Mouse (Mus musculus): ENCODE results near the gene As3mt. TPM values are rescaled to one million over a fixed set of nuclear protein-coding genes. Genes with fewer than 3 reads are reported as not detected.

The As3mt gene
- polyA plus RNA-seq, 1 experiment from 2014 or later: 46.2 TPM

DNA sequence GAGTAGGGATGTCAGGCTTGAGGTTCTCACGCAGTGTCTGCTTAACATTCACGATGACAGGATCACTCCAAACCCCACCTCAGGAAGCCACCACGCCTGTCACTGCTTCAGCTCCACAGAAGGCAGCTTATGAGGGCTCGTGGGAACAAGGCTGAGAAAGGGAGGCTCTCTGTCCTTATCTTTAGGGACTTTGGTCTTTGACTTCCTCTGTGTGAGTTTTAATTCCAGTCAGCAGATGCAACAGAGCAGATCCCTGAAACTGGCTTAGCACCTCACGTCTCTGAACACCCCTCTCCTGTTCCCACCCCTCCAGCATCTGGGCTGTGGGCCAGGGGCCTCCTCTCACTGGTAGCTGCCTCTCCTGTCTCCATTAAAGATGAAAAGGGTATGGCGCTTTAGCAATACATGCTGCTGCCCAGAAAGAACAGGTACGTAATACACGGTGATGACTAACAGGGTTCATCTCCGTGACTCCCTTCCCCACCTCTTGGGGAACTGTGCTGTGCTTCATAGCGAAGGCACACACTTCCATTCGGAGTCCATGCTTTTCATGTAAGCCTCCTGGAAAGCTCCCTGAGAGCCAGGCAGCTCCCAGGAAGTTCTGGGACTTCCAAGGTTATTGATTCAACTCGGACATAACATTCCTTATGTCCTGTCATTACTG lies 27.4 kb upstream of the As3mt start:
- Histone ChIP-seq H3K27me3 (ENCODE audit: insufficient read depth, poor library complexity, severe bottlenecking) (no peaks in the 10 kb centered on the region), H3K27ac (no peak overlapping the region), H3K4me3 (no peak overlapping the region), H3K4me1 (peaks cover 14% of the 10 kb centered on the region), H3K36me3 (no peaks in the 10 kb centered on the region), H3K9me3 (no peaks in the 10 kb centered on the region)
- no peak for DNase-seq (ENCODE audit: low spot score)
- WGBS: 49% methylated on average over 12 of the region's 12 CpGs

DNA sequence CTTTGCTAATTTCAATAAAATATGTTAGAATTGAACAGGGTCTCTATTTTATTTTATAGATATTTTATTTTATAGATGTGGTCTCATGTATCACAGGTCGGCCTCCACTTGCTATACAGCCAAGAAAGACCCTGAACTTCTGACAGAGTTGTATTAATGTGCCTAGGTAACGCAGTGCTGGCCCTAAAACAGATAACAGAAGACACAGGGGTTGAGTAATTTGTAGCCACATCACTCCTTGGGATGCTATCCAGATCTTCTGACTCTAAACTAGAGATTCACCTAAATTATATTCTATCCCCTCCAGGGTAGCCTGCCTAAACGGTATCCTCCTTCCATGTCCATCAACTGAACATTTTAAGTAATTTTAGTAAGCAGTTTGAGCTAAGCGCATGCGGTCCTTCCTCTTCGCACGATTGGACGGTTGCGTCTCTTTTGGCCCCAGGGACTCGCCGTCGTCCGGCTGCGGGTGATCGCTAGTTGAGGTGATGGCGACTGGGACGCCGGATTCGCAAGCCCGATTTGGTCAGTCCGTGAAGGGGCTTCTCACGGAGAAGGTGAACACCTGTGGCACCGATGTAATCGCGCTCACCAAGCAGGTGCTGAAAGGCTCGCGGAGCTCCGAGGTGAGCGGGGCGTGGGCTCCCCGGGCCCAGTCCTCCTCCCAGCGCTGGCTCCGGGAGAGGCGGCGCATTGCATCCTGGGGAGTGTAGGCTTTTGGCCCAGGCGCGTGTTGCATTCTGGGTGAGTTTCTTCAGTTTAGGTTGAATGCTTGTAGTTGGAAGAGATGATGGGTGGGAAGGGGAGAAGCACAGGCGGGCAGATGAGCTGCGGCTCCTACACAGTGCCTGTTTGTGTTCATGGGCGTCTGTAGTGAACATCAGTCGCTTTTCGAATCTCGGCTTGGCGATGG lies 17.5 kb upstream of the As3mt start, which contains the start of gene Borcs7:
Gene Borcs7 (plus strand): TSS at position 447 of the 913 bp plus-strand sequence.
- WGBS: 3% methylated on average over 44 of the region's 44 CpGs
- Histone ChIP-seq H3K27ac (peak within 1 kb of the TSS; percentile 97), H3K4me3 (peak within 1 kb of the TSS; percentile 75), H3K4me1 (peaks cover 9% of the 10 kb centered on the region; the same call in 1 of the 2 replicates), H3K27me3 (ENCODE audit: insufficient read depth, poor library complexity, severe bottlenecking) (no peaks in the 10 kb centered on the region), H3K36me3 (peaks cover 6% of the 10 kb centered on the region; the same call in 1 of the 2 replicates), H3K9me3 (no peaks in the 10 kb centered on the region)
- peak; percentile 95 for DNase-seq (ENCODE audit: low spot score)

DNA sequence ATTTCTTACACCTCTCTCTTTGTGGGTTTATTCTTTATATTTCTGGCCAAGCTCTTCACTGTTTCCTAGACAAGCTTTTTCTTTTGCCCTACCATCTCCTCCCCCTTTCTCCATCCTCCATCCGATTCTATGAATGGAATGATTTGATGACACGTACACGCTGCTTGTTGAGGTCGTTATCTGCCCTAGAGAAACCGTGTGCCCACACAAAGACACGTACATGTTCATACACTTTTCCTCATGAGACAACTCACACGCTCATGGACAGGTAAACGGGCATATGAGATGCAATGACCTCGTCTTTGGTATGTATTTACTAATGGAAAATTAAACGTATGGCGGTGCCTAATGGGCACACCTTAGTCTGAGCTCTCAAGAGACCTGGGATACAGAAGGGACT lies 16.9 kb upstream of the As3mt start:
- Histone ChIP-seq H3K9me3 (no peaks in the 10 kb centered on the region), H3K27ac (peak overlapping the region; percentile 97), H3K4me1 (peaks cover 9% of the 10 kb centered on the region; the same call in 1 of the 2 replicates), H3K36me3 (peaks cover 13% of the 10 kb centered on the region), H3K27me3 (ENCODE audit: insufficient read depth, poor library complexity, severe bottlenecking) (no peaks in the 10 kb centered on the region), H3K4me3 (peak overlapping the region; percentile 75)
- no peak for DNase-seq (ENCODE audit: low spot score)
- 74% methylated on average over 11 of the region's 11 CpGs for WGBS

DNA sequence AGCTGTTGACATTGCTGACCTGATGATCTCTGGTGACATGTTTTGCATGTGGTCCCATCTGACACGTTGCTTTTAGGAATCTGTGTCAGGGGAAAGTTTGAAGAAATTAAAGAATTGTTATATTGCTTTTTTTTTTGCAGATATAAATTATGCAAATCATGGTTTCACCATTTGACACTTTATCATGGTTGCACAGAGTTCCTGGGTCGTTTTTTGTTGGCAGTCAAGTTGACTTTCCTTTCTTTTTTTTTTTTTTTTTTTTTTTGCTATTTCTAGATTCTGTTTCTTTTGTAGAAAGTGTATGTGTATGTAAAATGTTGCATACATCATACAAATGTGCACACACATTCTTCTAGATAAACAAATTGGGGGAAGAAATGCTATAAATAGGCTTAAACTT lies 16.2 kb upstream of the As3mt start:
- H3K4me1 ChIP-seq: peaks cover 9% of the 10 kb centered on the region; the same call in 1 of the 2 replicates
- WGBS: 80% methylated on average over 2 of the region's 2 CpGs
- H3K4me3 ChIP-seq: no peak overlapping the region
- H3K27ac ChIP-seq: no peak overlapping the region
- no peaks in the 10 kb centered on the region for H3K27me3 ChIP-seq (ENCODE audit: insufficient read depth, poor library complexity, severe bottlenecking)
- peaks cover 17% of the 10 kb centered on the region for H3K36me3 ChIP-seq
- DNase-seq (ENCODE audit: low spot score): no peak
- H3K9me3 ChIP-seq: no peaks in the 10 kb centered on the region

DNA sequence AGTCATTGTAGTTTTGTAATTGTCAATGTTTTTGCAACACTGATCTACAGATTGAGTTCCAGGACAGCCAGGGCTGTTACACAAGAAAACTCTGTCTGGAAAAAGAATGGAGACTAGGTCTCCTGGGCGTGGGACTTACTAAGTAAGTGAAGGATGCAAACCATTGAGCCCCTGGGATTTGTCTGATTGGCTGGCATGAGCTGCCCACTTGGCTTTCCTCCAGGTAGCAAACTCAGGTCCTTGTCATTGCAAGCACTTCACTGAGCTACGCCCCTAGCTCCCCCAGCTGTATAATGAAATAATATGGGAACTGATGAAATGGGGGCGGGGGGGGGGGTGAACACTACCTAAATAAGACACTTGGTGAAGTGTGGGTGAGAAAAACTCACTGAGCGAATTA lies 14.1 kb upstream of the As3mt start:
- DNase-seq (ENCODE audit: low spot score): no peak
- H3K27me3 ChIP-seq (ENCODE audit: insufficient read depth, poor library complexity, severe bottlenecking): no peaks in the 10 kb centered on the region
- H3K9me3 ChIP-seq: no peaks in the 10 kb centered on the region
- no peak overlapping the region for H3K27ac ChIP-seq
- WGBS: 83% methylated on average over 4 of the region's 4 CpGs
- peaks cover 28% of the 10 kb centered on the region for H3K36me3 ChIP-seq
- H3K4me1 ChIP-seq: peaks cover 13% of the 10 kb centered on the region; the same call in 1 of the 2 replicates
- H3K4me3 ChIP-seq: no peak overlapping the region

DNA sequence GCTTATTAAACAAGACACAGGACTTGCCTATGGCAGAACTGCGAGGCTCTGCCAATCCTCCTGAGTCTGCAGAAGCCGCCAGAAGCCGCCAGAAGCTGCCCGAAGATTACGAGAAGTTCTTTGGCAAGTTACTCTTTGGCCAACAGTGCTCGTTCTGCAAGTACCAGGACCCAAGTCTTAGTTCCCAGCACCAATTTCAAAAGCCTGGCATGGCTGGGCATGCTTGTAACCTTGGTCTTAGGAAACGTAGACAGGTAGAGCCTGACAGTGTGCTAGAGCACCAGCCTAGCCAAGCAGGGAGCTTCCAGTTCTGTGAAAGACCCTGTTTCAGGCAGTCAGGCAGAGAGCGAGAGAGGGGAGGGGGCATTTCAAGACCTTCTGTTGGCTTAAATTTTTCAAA lies 10.8 kb upstream of the As3mt start:
- H3K36me3 ChIP-seq: peaks cover 36% of the 10 kb centered on the region
- peaks cover 4% of the 10 kb centered on the region; the same call in 1 of the 2 replicates for H3K4me1 ChIP-seq
- H3K27me3 ChIP-seq (ENCODE audit: insufficient read depth, poor library complexity, severe bottlenecking): no peaks in the 10 kb centered on the region
- 91% methylated on average over 8 of the region's 8 CpGs for WGBS
- no peak overlapping the region for H3K27ac ChIP-seq
- DNase-seq (ENCODE audit: low spot score): no peak
- H3K4me3 ChIP-seq: no peak overlapping the region
- no peaks in the 10 kb centered on the region for H3K9me3 ChIP-seq

DNA sequence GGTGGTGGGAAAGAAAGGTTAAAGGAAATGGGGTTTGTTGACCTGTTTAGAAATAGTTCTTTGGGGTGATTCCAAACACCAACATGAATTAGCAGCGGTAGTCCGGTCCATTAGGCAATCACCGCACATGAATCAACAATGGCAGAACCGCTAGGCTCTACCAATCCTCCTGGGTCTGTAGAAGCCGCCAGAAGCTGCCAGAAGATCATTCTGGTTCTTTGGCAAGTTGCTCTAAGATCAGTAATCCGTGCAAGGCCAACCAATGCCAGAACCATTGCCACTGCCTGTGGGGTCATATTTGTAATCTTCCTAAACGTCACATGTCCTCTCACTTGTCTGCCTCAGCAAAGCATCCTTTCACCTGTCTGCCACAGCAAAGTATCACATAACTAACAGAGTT lies 10.3 kb upstream of the As3mt start:
- no peak for DNase-seq (ENCODE audit: low spot score)
- Histone ChIP-seq H3K27ac (no peak overlapping the region), H3K4me3 (no peak overlapping the region), H3K27me3 (ENCODE audit: insufficient read depth, poor library complexity, severe bottlenecking) (no peaks in the 10 kb centered on the region), H3K4me1 (peaks cover 4% of the 10 kb centered on the region; the same call in 1 of the 2 replicates), H3K9me3 (no peaks in the 10 kb centered on the region), H3K36me3 (peaks cover 39% of the 10 kb centered on the region)
- WGBS: 89% methylated on average over 7 of the region's 7 CpGs

DNA sequence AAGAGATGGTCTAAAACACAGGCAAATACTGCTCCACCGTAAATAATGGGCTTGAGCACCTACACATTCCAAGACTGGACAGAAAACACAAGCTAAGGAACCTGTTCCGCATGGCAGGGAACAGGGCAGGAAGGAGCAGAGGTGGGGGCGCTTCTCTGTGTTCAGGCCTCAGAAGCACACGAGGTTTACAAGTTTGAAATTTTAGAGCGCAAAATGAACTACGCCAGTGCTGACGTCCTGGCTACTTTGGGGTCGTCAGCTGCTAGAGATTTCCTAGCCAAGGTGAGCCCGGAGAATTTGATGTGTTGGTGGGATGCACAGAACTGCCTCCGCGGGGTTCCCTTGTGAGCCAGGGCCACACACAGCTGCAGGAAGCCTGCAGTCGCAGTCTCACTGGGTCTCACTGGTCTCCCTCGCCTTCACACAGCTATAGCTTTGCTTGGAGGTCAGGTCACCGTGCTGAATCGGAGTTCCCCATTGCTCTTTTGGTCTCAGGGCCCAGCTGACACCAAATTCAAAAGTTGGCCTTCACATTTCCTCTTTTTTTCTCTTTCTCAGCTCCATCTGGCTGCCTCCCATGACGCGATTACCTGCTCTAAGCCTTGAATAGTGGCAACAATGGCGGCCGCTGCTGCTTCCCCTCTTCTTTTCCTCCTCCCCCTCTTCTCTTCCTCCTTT lies 9.3 kb upstream of the As3mt start:
- Histone ChIP-seq H3K9me3 (no peaks in the 10 kb centered on the region), H3K4me3 (no peak overlapping the region), H3K4me1 (peaks cover 4% of the 10 kb centered on the region; the same call in 1 of the 2 replicates), H3K36me3 (peaks cover 42% of the 10 kb centered on the region), H3K27ac (no peak overlapping the region), H3K27me3 (ENCODE audit: insufficient read depth, poor library complexity, severe bottlenecking) (no peaks in the 10 kb centered on the region)
- no peak for DNase-seq (ENCODE audit: low spot score)
- 54% methylated on average over 19 of the region's 19 CpGs for WGBS

DNA sequence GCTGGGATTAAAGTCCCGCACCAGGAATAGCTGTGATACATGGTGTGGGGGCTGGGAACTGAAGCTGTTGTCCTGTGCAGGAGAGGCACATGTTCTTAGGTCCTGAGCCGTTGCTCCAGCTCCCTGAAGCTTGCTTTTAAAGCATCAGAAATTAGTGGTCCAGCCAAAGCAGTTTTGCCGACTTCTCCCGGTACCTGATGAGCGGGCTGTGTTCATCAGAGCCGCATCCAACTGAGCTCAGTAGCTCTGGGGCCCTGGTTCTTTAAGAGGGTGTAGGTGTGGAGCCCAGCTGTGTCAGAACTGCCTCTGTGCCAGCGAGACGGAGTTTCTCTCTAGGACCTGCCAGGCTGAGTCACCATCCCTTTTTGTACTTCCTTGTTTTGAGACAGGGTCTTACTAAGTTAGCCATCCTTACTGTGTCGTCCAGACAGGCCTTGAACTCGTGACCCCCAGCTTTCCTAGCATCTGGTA lies 8.2 kb upstream of the As3mt start:
- H3K9me3 ChIP-seq: no peaks in the 10 kb centered on the region
- no peaks in the 10 kb centered on the region for H3K27me3 ChIP-seq (ENCODE audit: insufficient read depth, poor library complexity, severe bottlenecking)
- H3K4me1 ChIP-seq: peaks cover 4% of the 10 kb centered on the region; the same call in 1 of the 2 replicates
- no peak overlapping the region for H3K27ac ChIP-seq
- WGBS: 67% methylated on average over 10 of the region's 10 CpGs
- DNase-seq (ENCODE audit: low spot score): no peak
- no peak overlapping the region for H3K4me3 ChIP-seq
- H3K36me3 ChIP-seq: peaks cover 42% of the 10 kb centered on the region

DNA sequence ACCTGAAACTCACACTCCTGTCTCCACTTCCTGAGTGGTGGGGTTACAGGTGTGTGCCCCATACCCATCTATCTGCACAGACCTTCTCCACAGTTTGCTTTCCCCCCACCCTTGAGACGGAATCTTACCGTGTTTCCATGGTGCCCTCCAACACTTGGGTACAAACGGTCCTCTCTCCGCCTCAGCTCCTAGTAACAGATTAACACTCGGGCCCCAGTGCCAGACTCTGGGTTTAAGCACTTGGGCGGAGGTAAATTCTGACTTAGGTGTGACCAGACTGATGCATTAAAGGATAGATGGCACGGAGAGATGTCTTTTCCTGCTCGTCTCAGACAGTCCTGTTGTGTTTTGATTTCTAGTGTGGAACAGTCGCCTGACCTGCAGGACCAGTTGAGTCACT lies 6.1 kb upstream of the As3mt start:
- peaks cover 24% of the 10 kb centered on the region; the same call in 1 of the 2 replicates for H3K36me3 ChIP-seq
- no peaks in the 10 kb centered on the region for H3K27me3 ChIP-seq (ENCODE audit: insufficient read depth, poor library complexity, severe bottlenecking)
- 81% methylated on average over 9 of the region's 9 CpGs for WGBS

DNA sequence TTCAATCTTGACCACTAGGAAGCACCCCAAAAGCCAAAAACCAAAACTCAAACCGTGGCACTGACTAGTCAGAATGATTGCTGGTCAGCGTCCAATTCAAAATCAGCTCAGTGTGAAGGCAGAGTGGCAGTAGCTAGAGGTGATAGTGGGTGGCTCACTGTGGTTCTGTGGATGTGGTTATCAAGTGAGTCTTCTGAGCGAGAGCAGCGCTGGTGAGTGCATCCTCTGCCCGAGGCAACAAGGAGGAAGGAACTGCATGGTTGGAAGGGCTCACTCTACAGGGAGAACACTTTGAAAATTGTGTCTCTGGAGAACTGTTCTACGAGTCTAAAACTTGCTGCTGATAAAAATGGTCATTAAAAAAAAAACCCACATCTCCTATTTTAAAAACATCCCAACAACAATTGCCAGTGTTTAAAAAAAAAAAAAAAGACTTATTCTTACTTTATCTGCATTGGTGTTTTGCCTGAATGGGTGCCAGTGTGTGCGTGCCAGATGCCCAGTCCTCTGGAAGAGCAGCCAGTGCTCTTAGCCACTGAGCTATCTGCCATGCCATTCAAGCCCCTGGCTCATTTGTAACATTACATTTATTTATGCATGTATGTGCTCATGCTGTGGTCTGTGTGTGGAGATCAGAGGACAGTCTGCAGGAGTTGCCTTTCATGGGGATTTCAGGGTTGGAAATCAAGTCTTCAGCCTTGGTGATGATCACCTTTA lies 1.3 kb upstream of the As3mt start:
- Histone ChIP-seq H3K9me3 (no peaks in the 10 kb centered on the region), H3K36me3 (peaks cover 28% of the 10 kb centered on the region; the same call in 1 of the 2 replicates), H3K4me1 (peaks cover 29% of the 10 kb centered on the region), H3K4me3 (no peak overlapping the region), H3K27me3 (ENCODE audit: insufficient read depth, poor library complexity, severe bottlenecking) (no peaks in the 10 kb centered on the region), H3K27ac (no peak overlapping the region)
- no peak for DNase-seq (ENCODE audit: low spot score)
- WGBS: 48% methylated on average over 7 of the region's 7 CpGs

More for the DNA sequence above, 6.1 kb upstream of the As3mt start:
- Histone ChIP-seq H3K4me3 (no peak overlapping the region), H3K27ac (no peak overlapping the region), H3K9me3 (no peaks in the 10 kb centered on the region), H3K4me1 (peaks cover 8% of the 10 kb centered on the region; the same call in 1 of the 2 replicates)
- DNase-seq (ENCODE audit: low spot score): no peak
